Mouse (Mus musculus) lung, embryonic 16.5 days (tissue): ENCODE measurements at regions not wholly inside any gene's neighbourhood (a gene's known extent, or its start where the extent isn't known, plus 50 kb on each side); places are given as distances from the start of the nearest gene placed in this dataset.

Source experiments
- ATAC-seq: fragments of 200-750 bp; cut with Nextera tagmentation; 2 replicates; pipeline ENCODE4 v1.8.0; 2017; ENCODE audit warnings: low read depth, mild to moderate bottlenecking, moderate library complexity
- H3K27ac ChIP-seq: fragments of 300-500 bp; sonication (generic); 2 replicates; pipeline ENCODE4 v1.5.1; 2014; ENCODE audit warnings: mild to moderate bottlenecking, control low read depth, low read length
- H3K27me3 ChIP-seq: fragments of 300-500 bp; sonication (generic); 2 replicates; pipeline ENCODE4 v1.6.1; 2014; ENCODE audit warnings: low read depth, low read length, mixed read lengths; ENCODE audit not compliant: control insufficient read depth, insufficient read depth
- H3K36me3 ChIP-seq: fragments of 300-500 bp; sonication (generic); 2 replicates; pipeline ENCODE4 v1.6.1; 2014; ENCODE audit warnings: low read length; ENCODE audit not compliant: control insufficient read depth, insufficient read depth
- H3K4me1 ChIP-seq: fragments of 300-500 bp; sonication (generic); replicated peaks from 2 replicates; pipeline ENCODE4 v1.6.1; 2014; ENCODE audit warnings: low read length, mixed read lengths; ENCODE audit not compliant: control insufficient read depth, insufficient read depth
- H3K4me2 ChIP-seq: fragments of 300-500 bp; sonication (generic); 2 replicates; pipeline ENCODE4 v1.6.1; 2014; ENCODE audit warnings: low read depth, low read length, control low read depth
- H3K4me3 ChIP-seq: fragments of 300-500 bp; sonication (generic); 2 replicates; pipeline ENCODE4 v1.5.1; 2014; ENCODE audit warnings: mild to moderate bottlenecking, low read length, control low read depth
- H3K9ac ChIP-seq: fragments of 300-500 bp; sonication (generic); 2 replicates; pipeline ENCODE4 v1.6.1; 2014; ENCODE audit warnings: low read length, control low read depth
- H3K9me3 ChIP-seq: fragments of 300-500 bp; sonication (generic); 2 replicates; pipeline ENCODE4 v1.6.1; 2016; ENCODE audit warnings: low read length; ENCODE audit not compliant: control insufficient read depth
- WGBS: fragments of 180-500 bp; shearing (Covaris S2); extraction: QIAGEN DNeasy Blood & Tissue Kit; methylation state at CpG from one replicate; pipeline ENCODE4 v1.1.7; 2014; 5-methylcytosine and 5-hydroxymethylcytosine counted together

- no peak overlapping the region for H3K9ac ChIP-seq
Measured at GRCm38 (mm10) chr13:110450526-110450925, 55.7 kb downstream of the Plk2 start.

GRCm38 (mm10) chr13:110452009-110452525, 57.2 kb downstream of the Plk2 start:
- Histone ChIP-seq H3K9ac (no peak overlapping the region), H3K4me1 (no peaks in the 10 kb centered on the region), H3K4me2 (no peak overlapping the region), H3K4me3 (no peak overlapping the region), H3K27ac (no peak overlapping the region), H3K9me3 (no peaks in the 10 kb centered on the region), H3K27me3 (no peaks in the 10 kb centered on the region), H3K36me3 (no peaks in the 10 kb centered on the region)
- ATAC-seq, result no peak
- WGBS, result 71% methylated on average over 6 of the region's 6 CpGs

More at GRCm38 (mm10) chr13:110450526-110450925, 55.7 kb downstream of the Plk2 start:
- Histone ChIP-seq H3K9me3 (no peaks in the 10 kb centered on the region), H3K4me3 (no peak overlapping the region), H3K4me2 (no peak overlapping the region), H3K4me1 (peaks cover 3% of the 10 kb centered on the region), H3K27me3 (no peaks in the 10 kb centered on the region), H3K27ac (no peak overlapping the region), H3K36me3 (no peaks in the 10 kb centered on the region)
- WGBS, result 38% methylated on average over 1 of the region's 1 CpGs
- ATAC-seq, result no peak

- no peaks in the 10 kb centered on the region for H3K27me3 ChIP-seq
- no peak overlapping the region for H3K27ac ChIP-seq
- H3K36me3 ChIP-seq, result no peaks in the 10 kb centered on the region
- H3K4me2 ChIP-seq, result no peak overlapping the region
- H3K4me3 ChIP-seq, result no peak overlapping the region
- no peak overlapping the region for H3K9ac ChIP-seq
- H3K9me3 ChIP-seq, result no peaks in the 10 kb centered on the region
- no peak for ATAC-seq
- 58% methylated on average over 4 of the region's 4 CpGs for WGBS
- no peaks in the 10 kb centered on the region for H3K4me1 ChIP-seq
Measured at GRCm38 (mm10) chr13:110455085-110455484, 60.2 kb downstream of the Plk2 start.

- 61% methylated on average over 5 of the region's 5 CpGs for WGBS
- H3K27ac ChIP-seq, result no peak overlapping the region
- no peaks in the 10 kb centered on the region for H3K36me3 ChIP-seq
- no peaks in the 10 kb centered on the region for H3K27me3 ChIP-seq
- no peaks in the 10 kb centered on the region for H3K4me1 ChIP-seq
- H3K4me3 ChIP-seq, result no peak overlapping the region
- H3K9me3 ChIP-seq, result no peaks in the 10 kb centered on the region
- H3K4me2 ChIP-seq, result no peak overlapping the region
- ATAC-seq, result no peak
- no peak overlapping the region for H3K9ac ChIP-seq
Measured at GRCm38 (mm10) chr13:110455569-110456196, 60.8 kb downstream of the Plk2 start.

- Histone ChIP-seq H3K36me3 (no peaks in the 10 kb centered on the region), H3K4me3 (no peak overlapping the region), H3K4me1 (no peaks in the 10 kb centered on the region; the same call in 1 of the 2 replicates), H3K27ac (no peak overlapping the region), H3K27me3 (no peaks in the 10 kb centered on the region), H3K9me3 (no peaks in the 10 kb centered on the region), H3K9ac (no peak overlapping the region), H3K4me2 (no peak overlapping the region)
- WGBS, result 29% methylated on average over 4 of the region's 4 CpGs
- no peak for ATAC-seq
Measured at GRCm38 (mm10) chr13:110458701-110459100, 63.9 kb downstream of the Plk2 start.

- no peaks in the 10 kb centered on the region for H3K36me3 ChIP-seq
- H3K4me2 ChIP-seq, result no peak overlapping the region
- H3K27ac ChIP-seq, result no peak overlapping the region
- no peaks in the 10 kb centered on the region; the same call in 1 of the 2 replicates for H3K4me1 ChIP-seq
- 51% methylated on average over 13 of the region's 13 CpGs for WGBS
- no peak overlapping the region for H3K9ac ChIP-seq
- no peak overlapping the region for H3K4me3 ChIP-seq
- H3K9me3 ChIP-seq, result no peaks in the 10 kb centered on the region
- H3K27me3 ChIP-seq, result no peaks in the 10 kb centered on the region
- no peak for ATAC-seq
Measured at GRCm38 (mm10) chr13:110461581-110461980, 66.7 kb downstream of the Plk2 start.

- no peaks in the 10 kb centered on the region for H3K27me3 ChIP-seq
- H3K27ac ChIP-seq, result no peak overlapping the region
- H3K9ac ChIP-seq, result no peak overlapping the region
- ATAC-seq, result no peak
- peaks cover 5% of the 10 kb centered on the region; the same call in 1 of the 2 replicates for H3K4me1 ChIP-seq
- 46% methylated on average over 4 of the region's 4 CpGs for WGBS
- H3K4me3 ChIP-seq, result no peak overlapping the region
- H3K36me3 ChIP-seq, result no peaks in the 10 kb centered on the region
- H3K4me2 ChIP-seq, result no peak overlapping the region
- no peaks in the 10 kb centered on the region; the same call in 1 of the 2 replicates for H3K9me3 ChIP-seq
Measured at GRCm38 (mm10) chr13:110471526-110471925, 76.7 kb downstream of the Plk2 start.

- Histone ChIP-seq H3K36me3 (no peaks in the 10 kb centered on the region), H3K4me3 (no peak overlapping the region), H3K9me3 (no peaks in the 10 kb centered on the region; the same call in 1 of the 2 replicates), H3K9ac (no peak overlapping the region), H3K27ac (no peak overlapping the region), H3K27me3 (no peaks in the 10 kb centered on the region), H3K4me2 (no peak overlapping the region), H3K4me1 (peaks cover 2% of the 10 kb centered on the region; the same call in 1 of the 2 replicates)
- ATAC-seq, result no peak
- 87% methylated on average over 5 of the region's 5 CpGs for WGBS
Measured at GRCm38 (mm10) chr13:110477709-110478108, 82.9 kb downstream of the Plk2 start.

- ATAC-seq, result peak; percentile 34; the same call in 1 of the 2 replicates
- 61% methylated on average over 5 of the region's 6 CpGs for WGBS
- H3K4me3 ChIP-seq, result no peak overlapping the region
Measured at GRCm38 (mm10) chr13:110484358-110484940, 89.6 kb downstream of the Plk2 start.

More at GRCm38 (mm10) chr13:110484358-110484940, 89.6 kb downstream of the Plk2 start:
- Histone ChIP-seq H3K4me2 (no peak overlapping the region), H3K27me3 (no peaks in the 10 kb centered on the region), H3K9me3 (no peaks in the 10 kb centered on the region), H3K27ac (no peak overlapping the region), H3K9ac (no peak overlapping the region), H3K36me3 (no peaks in the 10 kb centered on the region), H3K4me1 (no peaks in the 10 kb centered on the region)
